Mouse (Mus musculus) kidney, embryonic 16.5 days (tissue): ENCODE results near the gene Astn2. TPM values are rescaled to one million over a fixed set of nuclear protein-coding genes. Genes with fewer than 3 reads are reported as not detected.

Experiments
- ATAC-seq: fragments of 200-750 bp; cut with Nextera tagmentation; 2 replicates; pipeline ENCODE4 v1.8.0; 2017; ENCODE audit warnings: moderate TSS enrichment; ENCODE audit not compliant: low FRiP score, low TSS enrichment
- H3K27ac ChIP-seq: fragments of 300-500 bp; sonication (generic); 2 replicates; pipeline ENCODE4 v1.5.1; 2014; ENCODE audit warnings: low read length
- H3K27me3 ChIP-seq: fragments of 300-500 bp; sonication (generic); 2 replicates; pipeline ENCODE4 v1.6.1; 2014; ENCODE audit warnings: low read length, control low read depth, mixed read lengths; ENCODE audit not compliant: insufficient read depth
- H3K36me3 ChIP-seq: fragments of 300-500 bp; sonication (generic); 2 replicates; pipeline ENCODE4 v1.6.1; 2014; ENCODE audit warnings: low read length, control low read depth, mixed read lengths; ENCODE audit not compliant: insufficient read depth
- H3K4me1 ChIP-seq: fragments of 300-500 bp; sonication (generic); 2 replicates; pipeline ENCODE4 v1.6.1; 2014; ENCODE audit warnings: low read length, control low read depth, mixed read lengths; ENCODE audit not compliant: insufficient read depth
- H3K4me2 ChIP-seq: fragments of 300-500 bp; sonication (generic); replicated peaks from 2 replicates; pipeline ENCODE4 v1.6.1; 2014; ENCODE audit warnings: low read depth, low read length
- H3K4me3 ChIP-seq: fragments of 300-500 bp; sonication (generic); 2 replicates; pipeline ENCODE4 v1.5.1; 2014; ENCODE audit warnings: mild to moderate bottlenecking, low read length
- H3K9ac ChIP-seq: fragments of 300-500 bp; sonication (generic); replicated peaks from 2 replicates; pipeline ENCODE4 v1.6.1; 2014; ENCODE audit warnings: low read length
- H3K9me3 ChIP-seq: fragments of 300-500 bp; sonication (generic); 2 replicates; pipeline ENCODE4 v1.6.1; 2016; ENCODE audit warnings: low read length, control low read depth
- WGBS: fragments of 180-500 bp; shearing (Covaris S2); extraction: QIAGEN DNeasy Blood & Tissue Kit; methylation state at CpG from one replicate; pipeline ENCODE4 v1.1.7; 2014; 5-methylcytosine and 5-hydroxymethylcytosine counted together
- polyA plus RNA-seq: library from polyadenylated mRNA; unstranded; fragments of >200 nt; fragmentation: Nextera tagmentation; extraction: Ambion mirVana; gene quantifications from 2 replicates; pipeline ENCODE4 v1.2.1, GENCODE M21; 2015

The Astn2 gene
- polyA plus RNA-seq, 1 experiment from 2014 or later = 0.11 TPM

GRCm38 (mm10) chr4:65958369-65959187 lies 445.8 kb downstream of the Astn2 start:
- ATAC-seq = no peak
- Histone ChIP-seq H3K27ac (no peak overlapping the region), H3K4me1 (no peaks in the 10 kb centered on the region), H3K9me3 (no peaks in the 10 kb centered on the region), H3K9ac (no peak overlapping the region), H3K36me3 (no peaks in the 10 kb centered on the region), H3K4me3 (no peak overlapping the region), H3K27me3 (no peaks in the 10 kb centered on the region), H3K4me2 (no peak overlapping the region)
- 67% methylated on average over 5 of the region's 5 CpGs for WGBS

DNA sequence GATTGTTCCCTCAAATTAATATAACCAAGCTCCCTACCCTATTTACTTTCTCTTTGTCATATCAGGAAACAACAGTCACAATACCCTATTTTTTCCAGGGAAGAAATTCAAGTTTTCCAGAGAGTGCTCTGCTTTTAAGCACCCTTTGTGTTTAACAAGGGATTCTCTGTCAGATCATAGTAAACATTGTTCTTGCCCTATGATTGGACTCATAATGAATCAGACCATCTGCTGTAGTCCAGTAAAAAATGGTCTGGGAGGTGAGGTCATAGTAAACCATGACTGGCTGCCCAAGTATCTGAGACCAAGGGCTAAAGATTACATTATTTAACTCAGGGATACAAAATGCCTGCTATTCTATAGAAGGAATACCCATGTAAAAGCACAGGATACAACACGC lies 452.5 kb downstream of the Astn2 start:
- Histone ChIP-seq H3K4me1 (no peaks in the 10 kb centered on the region), H3K4me2 (no peak overlapping the region), H3K36me3 (no peaks in the 10 kb centered on the region), H3K9ac (no peak overlapping the region), H3K9me3 (no peaks in the 10 kb centered on the region), H3K27ac (no peak overlapping the region), H3K27me3 (no peaks in the 10 kb centered on the region), H3K4me3 (no peak overlapping the region)
- 88% methylated on average over 1 of the region's 1 CpGs for WGBS
- no peak for ATAC-seq

- no peak for ATAC-seq
- 86% methylated on average over 3 of the region's 3 CpGs for WGBS
Observed at GRCm38 (mm10) chr4:65947141-65947649, 457.2 kb downstream of the Astn2 start.

GRCm38 (mm10) chr4:65946021-65946420 lies 458.4 kb downstream of the Astn2 start:
- 82% methylated on average over 2 of the region's 2 CpGs for WGBS
- no peak overlapping the region for H3K4me2 ChIP-seq
- no peaks in the 10 kb centered on the region for H3K4me1 ChIP-seq
- no peaks in the 10 kb centered on the region for H3K27me3 ChIP-seq
- no peak overlapping the region for H3K4me3 ChIP-seq
- H3K36me3 ChIP-seq = no peaks in the 10 kb centered on the region
- H3K9me3 ChIP-seq = no peaks in the 10 kb centered on the region
- no peak overlapping the region for H3K9ac ChIP-seq
- no peak overlapping the region for H3K27ac ChIP-seq
- ATAC-seq = no peak

More at GRCm38 (mm10) chr4:65947141-65947649, 457.2 kb downstream of the Astn2 start:
- no peak overlapping the region for H3K4me2 ChIP-seq
- no peaks in the 10 kb centered on the region for H3K4me1 ChIP-seq
- no peaks in the 10 kb centered on the region for H3K9me3 ChIP-seq
- no peak overlapping the region for H3K9ac ChIP-seq
- H3K27me3 ChIP-seq = no peaks in the 10 kb centered on the region
- H3K36me3 ChIP-seq = no peaks in the 10 kb centered on the region
- no peak overlapping the region for H3K27ac ChIP-seq
- no peak overlapping the region for H3K4me3 ChIP-seq

- Histone ChIP-seq H3K9me3 (no peaks in the 10 kb centered on the region), H3K4me3 (no peak overlapping the region), H3K27ac (no peak overlapping the region), H3K27me3 (no peaks in the 10 kb centered on the region), H3K4me1 (no peaks in the 10 kb centered on the region), H3K9ac (no peak overlapping the region), H3K4me2 (no peak overlapping the region), H3K36me3 (no peaks in the 10 kb centered on the region)
- ATAC-seq = no peak
- 74% methylated on average over 2 of the region's 2 CpGs for WGBS
Observed at GRCm38 (mm10) chr4:65930901-65931300, 473.5 kb downstream of the Astn2 start.

DNA sequence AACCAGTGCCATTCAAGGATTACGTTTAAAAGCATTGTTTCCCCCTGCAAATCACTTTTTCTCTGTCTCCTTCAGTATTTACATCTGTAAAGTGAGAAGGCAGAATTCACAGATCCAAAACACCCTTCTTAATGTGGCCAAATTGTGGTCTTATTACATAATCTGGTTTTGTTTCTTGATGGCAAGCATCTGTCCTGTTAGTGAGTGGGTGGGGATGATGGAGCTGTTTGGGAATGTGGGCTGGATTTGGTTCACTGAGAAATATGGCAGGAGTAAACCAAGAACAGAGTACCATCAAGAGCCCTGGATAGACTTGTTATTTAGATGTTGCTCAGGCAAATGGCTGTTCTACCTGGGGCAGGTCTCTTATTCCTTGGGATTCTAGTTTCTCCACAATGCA lies 484.1 kb downstream of the Astn2 start:
- Histone ChIP-seq H3K4me3 (no peak overlapping the region), H3K4me2 (no peak overlapping the region), H3K36me3 (no peaks in the 10 kb centered on the region), H3K9ac (no peak overlapping the region), H3K27ac (no peak overlapping the region), H3K27me3 (no peaks in the 10 kb centered on the region), H3K9me3 (no peaks in the 10 kb centered on the region), H3K4me1 (peaks cover 7% of the 10 kb centered on the region; the same call in 1 of the 2 replicates)
- no peak for ATAC-seq
- WGBS = 30% methylated on average over 1 of the region's 1 CpGs

DNA sequence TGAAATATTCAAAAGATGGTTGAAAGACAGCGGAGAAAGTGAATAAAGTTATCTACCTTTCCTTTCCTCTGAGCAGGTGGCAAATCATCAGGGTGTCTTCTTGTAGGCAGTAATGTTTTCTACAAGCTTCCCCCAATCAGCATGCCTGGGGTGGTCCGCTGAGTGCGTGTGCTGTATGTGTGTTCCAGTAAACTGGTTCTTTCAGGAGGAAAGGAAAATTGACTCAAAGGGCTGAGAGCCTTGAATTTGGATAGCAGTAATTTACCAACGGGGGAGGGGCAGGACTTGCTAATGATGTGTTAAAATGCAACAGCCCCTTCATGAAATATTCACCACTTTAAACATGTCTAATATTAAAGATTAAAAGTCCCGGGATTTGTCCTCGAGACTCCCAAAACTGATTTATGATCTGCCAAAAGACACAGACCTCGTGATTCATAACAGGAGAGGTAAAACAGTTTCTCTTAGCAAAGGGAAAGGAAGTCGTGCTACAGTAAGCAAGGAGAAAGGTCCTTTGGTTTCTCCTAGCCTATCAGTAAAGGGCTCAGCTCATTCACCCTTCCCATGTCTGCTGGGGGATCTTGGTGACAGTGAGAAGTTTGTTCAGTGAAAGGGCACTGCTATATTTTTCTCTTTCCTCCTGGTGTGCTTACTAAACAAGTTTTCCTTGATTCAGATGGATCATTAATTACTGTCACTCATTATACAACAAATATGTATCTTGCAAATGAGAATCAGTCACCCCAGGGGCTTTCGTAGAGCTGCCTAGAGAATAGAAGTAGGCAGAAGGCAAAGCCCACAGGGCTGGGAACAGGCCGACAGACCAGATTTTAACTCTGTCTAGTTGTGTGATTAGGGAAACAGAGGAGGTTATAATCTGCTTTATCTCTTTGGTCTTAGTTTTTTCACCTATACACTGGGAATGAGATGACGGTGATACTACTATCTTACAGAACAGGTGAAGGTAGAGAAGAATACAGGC lies 488.1 kb downstream of the Astn2 start:
- H3K9ac ChIP-seq = no peak overlapping the region
- 44% methylated on average over 11 of the region's 11 CpGs for WGBS
- H3K4me1 ChIP-seq = peaks cover 7% of the 10 kb centered on the region; the same call in 1 of the 2 replicates
- no peaks in the 10 kb centered on the region for H3K9me3 ChIP-seq
- H3K27ac ChIP-seq = no peak overlapping the region
- no peaks in the 10 kb centered on the region for H3K27me3 ChIP-seq
- no peak overlapping the region for H3K4me3 ChIP-seq
- ATAC-seq = peak; percentile 59; the same call in 1 of the 2 replicates
- H3K4me2 ChIP-seq = 0 out of 2 replicates have a peak overlapping the region, but pooled peaks have one; percentile 4
- H3K36me3 ChIP-seq = no peaks in the 10 kb centered on the region

DNA sequence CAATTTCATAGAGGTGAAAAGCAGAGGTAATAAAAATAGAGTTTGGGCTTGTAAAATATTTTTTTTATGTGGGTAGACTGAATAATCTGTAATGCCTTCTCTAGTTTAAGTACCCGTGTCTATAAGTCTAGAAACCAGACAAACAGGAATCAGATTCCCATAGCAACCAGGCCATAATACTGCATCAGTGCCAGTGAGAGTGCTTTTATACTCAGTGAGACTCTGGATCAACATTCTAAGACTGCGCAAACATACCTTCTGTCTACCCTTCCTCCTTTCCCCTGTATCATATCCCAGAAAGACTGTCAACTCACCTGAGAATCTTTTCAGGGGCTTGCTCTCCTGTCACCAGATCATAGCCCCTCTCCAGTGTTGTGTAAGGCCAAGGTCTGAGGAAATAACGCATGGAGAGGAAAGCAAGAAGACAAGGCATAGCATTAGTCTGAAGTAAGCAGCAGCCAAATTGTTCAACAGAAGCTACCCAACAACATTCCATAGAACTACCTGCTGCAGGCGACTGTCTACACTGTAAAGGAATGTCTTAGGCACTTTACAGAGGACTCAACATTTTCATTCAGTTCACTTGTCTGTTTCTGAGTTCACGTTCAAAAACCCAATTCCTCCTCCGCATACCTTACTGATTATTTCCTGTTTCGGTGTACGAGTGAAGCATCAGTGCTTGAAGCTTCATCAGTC lies 492.0 kb downstream of the Astn2 start:
- Histone ChIP-seq H3K4me3 (no peak overlapping the region), H3K4me1 (peaks cover 7% of the 10 kb centered on the region; the same call in 1 of the 2 replicates), H3K9me3 (no peaks in the 10 kb centered on the region), H3K4me2 (no peak overlapping the region), H3K27ac (0 out of 2 replicates have a peak overlapping the region, but pooled peaks have one; percentile 25), H3K36me3 (no peaks in the 10 kb centered on the region), H3K27me3 (no peaks in the 10 kb centered on the region), H3K9ac (no peak overlapping the region)
- 53% methylated on average over 8 of the region's 8 CpGs for WGBS
- ATAC-seq = no peak

GRCm38 (mm10) chr4:65907660-65908059 lies 496.8 kb downstream of the Astn2 start:
- 77% methylated on average over 7 of the region's 7 CpGs for WGBS
- Histone ChIP-seq H3K9ac (no peak overlapping the region), H3K4me3 (no peak overlapping the region), H3K4me1 (no peaks in the 10 kb centered on the region), H3K36me3 (no peaks in the 10 kb centered on the region), H3K27ac (no peak overlapping the region), H3K9me3 (no peaks in the 10 kb centered on the region), H3K4me2 (no peak overlapping the region), H3K27me3 (no peaks in the 10 kb centered on the region)
- no peak for ATAC-seq
